Mouse (Mus musculus) ES-E14 (cell line): ENCODE results near the gene Esyt2. TPM values are rescaled to one million over a fixed set of nuclear protein-coding genes. Genes with fewer than 3 reads are reported as not detected.

Experiments
- DNase-seq: peaks from one replicate; pipeline ENCODE4 v3.0.0-alpha.2; 2013; ENCODE audit warnings: low read depth, low spot score
- H3K27ac ChIP-seq: 2 replicates; pipeline ENCODE4 v1.5.1; 2012; ENCODE audit warnings: low read depth, mild to moderate bottlenecking, low read length, moderate library complexity, mixed read lengths; ENCODE audit not compliant: poor library complexity, insufficient read depth, severe bottlenecking
- H3K36me3 ChIP-seq: 2 replicates; pipeline ENCODE4 v1.6.1; 2012; ENCODE audit warnings: mild to moderate bottlenecking, low read length, moderate library complexity, mixed read lengths; ENCODE audit not compliant: control insufficient read depth, poor library complexity, insufficient read depth, severe bottlenecking
- H3K4me1 ChIP-seq, 2 experiments: fragments of 150-350 bp in 1 of 2; sonication (generic) in 1 of 2; 2 replicates each; pipeline ENCODE4 v1.6.1; 2012; ENCODE audit warnings: low read length in 2 of 2, mild to moderate bottlenecking in 1 of 2, mixed read lengths in 1 of 2; ENCODE audit not compliant: control insufficient read depth in 2 of 2, insufficient read depth in 2 of 2, poor library complexity in 1 of 2
- H3K4me3 ChIP-seq, 2 experiments: fragments of 150-350 bp in 1 of 2; sonication (generic) in 1 of 2; 2 replicates each; pipeline ENCODE4 v1.5.1; 2012; ENCODE audit warnings: low read length in 2 of 2, low read depth in 1 of 2, mild to moderate bottlenecking in 1 of 2, mixed read lengths in 1 of 2; ENCODE audit not compliant: insufficient read depth in 1 of 2, poor library complexity in 1 of 2, severe bottlenecking in 1 of 2
- H3K9ac ChIP-seq: 2 replicates; pipeline ENCODE4 v1.6.1; 2012; ENCODE audit warnings: low read depth, mild to moderate bottlenecking, low read length, mixed read lengths; ENCODE audit not compliant: poor library complexity, insufficient read depth, severe bottlenecking
- H3K9me3 ChIP-seq: fragments of 150-350 bp; sonication (generic); 2 replicates; pipeline ENCODE4 v1.6.1; 2012; ENCODE audit warnings: low read depth, mild to moderate bottlenecking, low read length; ENCODE audit not compliant: control insufficient read depth, insufficient read depth
- CHD2 ChIP-seq: IDR thresholded peaks from 2 replicates; pipeline ENCODE4 v1.6.1; 2014; ENCODE audit warnings: mild to moderate bottlenecking, low read depth, low read length, inconsistent platforms
- HCFC1 ChIP-seq: IDR thresholded peaks from 2 replicates; pipeline ENCODE4 v1.6.1; 2012; ENCODE audit warnings: low read length, inconsistent platforms, borderline replicate concordance; ENCODE audit not compliant: insufficient read depth
- MAFK ChIP-seq: IDR thresholded peaks from 2 replicates; pipeline ENCODE4 v1.6.1; 2014; ENCODE audit warnings: mild to moderate bottlenecking, low read depth, low read length, inconsistent platforms; ENCODE audit not compliant: insufficient read depth
- ZC3H11A ChIP-seq: IDR thresholded peaks from 2 replicates; pipeline ENCODE4 v1.6.1; 2012; ENCODE audit warnings: low read depth, mild to moderate bottlenecking, inconsistent platforms, low read length, borderline replicate concordance
- ZNF384 ChIP-seq: IDR thresholded peaks from 2 replicates; pipeline ENCODE4 v1.6.1; 2012; ENCODE audit warnings: low read depth, low read length, inconsistent platforms
- in situ Hi-C, 2 experiments: fragments of 600-800 bp; cut with MboI; formaldehyde crosslinking; loops; one replicate each; pipeline ENCODE4 v1.15.1; 2025; ENCODE audit warnings: low sequenced_read_pairs in 2 of 2, inconsistent platforms in 1 of 2; ENCODE audit not compliant: unreplicated experiment in 2 of 2
- total RNA-seq: library from RNA; depleted of rRNA; stranded (reverse); fragments of 300-350 nt; gene quantifications from 2 replicates; pipeline ENCODE4 v1.2.3, GENCODE M21; 2012

The Esyt2 gene
- total RNA-seq, 1 experiment = 44.2 TPM

DNA sequence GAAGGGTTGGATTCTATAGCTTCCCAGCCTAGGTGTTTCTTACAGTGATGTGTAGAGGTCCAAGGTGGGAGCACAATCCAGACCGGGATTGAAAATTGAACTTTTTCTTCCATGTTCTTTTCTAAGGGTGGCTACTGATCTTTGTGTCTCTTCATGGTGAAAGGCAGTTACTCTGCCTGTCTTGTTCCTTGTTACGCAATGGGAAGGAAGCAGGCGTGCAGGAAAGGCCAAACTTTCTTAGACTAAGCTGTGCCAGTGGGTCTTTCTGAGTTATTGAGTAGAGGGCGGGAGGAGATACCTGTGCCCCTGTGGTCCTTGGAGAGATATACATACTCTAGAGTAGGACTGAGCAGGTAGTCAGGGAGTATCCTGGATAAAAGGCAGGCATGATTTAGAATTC lies 133.9 kb downstream of the Esyt2 start:
- H3K4me3 ChIP-seq = no peak overlapping the region
- TF ChIP-seq HCFC1 = no peak
- no peak for TF ChIP-seq ZNF384
- TF ChIP-seq ZC3H11A = no peak
- TF ChIP-seq MAFK = no peak
- no peak for TF ChIP-seq CHD2
- no peaks in the 10 kb centered on the region for H3K9me3 ChIP-seq
- H3K27ac ChIP-seq = no peak overlapping the region
- no peak for DNase-seq
- no peak overlapping the region for H3K9ac ChIP-seq
- in situ Hi-C loops = no loop called here
- H3K36me3 ChIP-seq = peaks cover 7% of the 10 kb centered on the region; the same call in 1 of the 2 replicates
- H3K4me1 ChIP-seq = no peaks in the 10 kb centered on the region

DNA sequence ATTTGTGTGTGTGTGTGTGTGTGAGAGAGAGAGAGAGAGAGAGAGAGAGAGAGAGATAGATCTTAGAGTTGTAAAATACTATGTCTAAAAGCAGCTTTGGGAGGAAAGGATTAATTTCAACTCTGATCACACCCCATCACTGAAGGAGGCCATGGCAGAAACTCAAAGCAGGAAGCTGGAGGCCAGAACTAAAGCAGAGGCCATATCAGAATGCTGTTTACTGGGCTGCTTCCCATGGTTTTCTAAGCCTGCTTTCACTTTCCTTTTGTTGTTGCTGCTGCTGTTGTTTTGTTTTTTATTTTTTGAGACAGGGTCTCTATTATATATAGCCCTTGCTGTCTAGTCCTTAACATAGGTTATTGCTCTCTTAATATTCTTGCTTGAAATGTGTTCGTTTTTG lies 135.5 kb downstream of the Esyt2 start:
- no peak for DNase-seq

GRCm38 (mm10) chr12:116421656-116422055 lies 140.7 kb downstream of the Esyt2 start:
- in situ Hi-C loops = no loop called here
- Histone ChIP-seq H3K36me3 (peaks cover 9% of the 10 kb centered on the region), H3K4me1 (no peaks in the 10 kb centered on the region), H3K4me3 (no peak overlapping the region), H3K9me3 (no peaks in the 10 kb centered on the region), H3K9ac (no peak overlapping the region), H3K27ac (no peak overlapping the region)
- no peak for TF ChIP-seq ZC3H11A
- no peak for TF ChIP-seq HCFC1
- TF ChIP-seq CHD2 = no peak
- TF ChIP-seq ZNF384 = no peak
- no peak for TF ChIP-seq MAFK
- no peak for DNase-seq

More for the DNA sequence above, 135.5 kb downstream of the Esyt2 start:
- Histone ChIP-seq H3K4me3 (no peak overlapping the region), H3K36me3 (peaks cover 7% of the 10 kb centered on the region; the same call in 1 of the 2 replicates), H3K9me3 (no peaks in the 10 kb centered on the region), H3K9ac (no peak overlapping the region), H3K4me1 (no peaks in the 10 kb centered on the region), H3K27ac (no peak overlapping the region)
- TF ChIP-seq ZNF384 = no peak
- in situ Hi-C loops = no loop called here

- H3K36me3 ChIP-seq = peaks cover 11% of the 10 kb centered on the region
- in situ Hi-C loops = no loop called here
Observed at GRCm38 (mm10) chr12:116425392-116425791, 144.4 kb downstream of the Esyt2 start.

GRCm38 (mm10) chr12:116433742-116434141 lies 152.7 kb downstream of the Esyt2 start:
- Histone ChIP-seq H3K36me3 (peaks cover 13% of the 10 kb centered on the region), H3K9ac (no peak overlapping the region), H3K9me3 (no peaks in the 10 kb centered on the region), H3K4me3 (no peak overlapping the region), H3K27ac (no peak overlapping the region), H3K4me1 (no peaks in the 10 kb centered on the region)
- in situ Hi-C loops = no loop called here
- TF ChIP-seq CHD2 = no peak
- no peak for TF ChIP-seq ZC3H11A
- no peak for TF ChIP-seq HCFC1
- DNase-seq = no peak

More at GRCm38 (mm10) chr12:116425392-116425791, 144.4 kb downstream of the Esyt2 start:
- Histone ChIP-seq H3K4me3 (no peak overlapping the region), H3K9ac (no peak overlapping the region), H3K4me1 (no peaks in the 10 kb centered on the region), H3K9me3 (no peaks in the 10 kb centered on the region), H3K27ac (no peak overlapping the region)
- no peak for DNase-seq
- TF ChIP-seq ZNF384 (no peak), HCFC1 (no peak), CHD2 (no peak), MAFK (no peak), ZC3H11A (no peak)
